ENCODE assay signal across 21 mouse cellular contexts in genomic region chr4:103273021-103273420, GRCm38 (mm10). TPM values are rescaled to one million over a fixed set of nuclear protein-coding genes. Genes with fewer than 3 reads are reported as not detected.
"Had no signal": no experiment of that assay in that cellular context is flagged by ENCODE, and none has a peak within 500 bp of the region (broad histone marks: within the 10 kb centered on the region; RNA-seq: fewer than 3 reads in every experiment).

No protein-coding gene starts in this region.

- H3K4me2 ChIP-seq: limb, embryonic 13.5 days; midbrain, embryonic 11.5 days; midbrain, embryonic 15.5 days; neural tube, embryonic 13.5 days had no signal

- ATAC-seq: midbrain, embryonic 15.5 days had no signal

- DNase-seq: kidney, postnatal 25 days; left cerebral cortex, postnatal 4 days; lung, adult 18-20 months; lung, postnatal 36 days; retina, postnatal 1 day; right cerebral cortex, postnatal 4 days; spleen, adult 18-20 months; thymus, adult 18-20 months; thymus, postnatal 14 days had no signal

- H3K9ac ChIP-seq: limb, embryonic 13.5 days; liver, embryonic 14.5 days; midbrain, embryonic 15.5 days; neural tube, embryonic 13.5 days had no signal

- H3K9me3 ChIP-seq: limb, embryonic 13.5 days; midbrain, embryonic 15.5 days; neural tube, embryonic 13.5 days had no signal

- H3K4me1 ChIP-seq: limb, embryonic 13.5 days; midbrain, embryonic 15.5 days; neural tube, embryonic 13.5 days had no signal

- H3K4me3 ChIP-seq: limb, embryonic 13.5 days; midbrain, embryonic 15.5 days; neural tube, embryonic 13.5 days had no signal

- H3K36me3 ChIP-seq: limb, embryonic 13.5 days; midbrain, embryonic 15.5 days; neural tube, embryonic 13.5 days had no signal

- H3K27ac ChIP-seq: limb, embryonic 13.5 days; liver, embryonic 14.5 days; midbrain, embryonic 15.5 days; neural tube, embryonic 13.5 days had no signal

- H3K27me3 ChIP-seq: limb, embryonic 13.5 days; midbrain, embryonic 15.5 days; neural tube, embryonic 13.5 days had no signal

RNA-seq across cellular contexts. Expression of gene 4921539E11Rik, which starts 17.6 kb away (rescaled TPM):
- total RNA-seq: layer of hippocampus, adult 18-20 months; layer of hippocampus, postnatal 10 days; left cerebral cortex, postnatal 4 days; liver, adult 2 months; megakaryocyte progenitor cell, adult 5-6 weeks had no signal
- polyA plus RNA-seq: kidney, embryonic 16.5 days; limb, embryonic 13.5 days; liver, adult 2 months; liver, embryonic 14.5 days; lung, embryonic 16.5 days; midbrain, embryonic 11.5 days; midbrain, embryonic 15.5 days; neural tube, embryonic 13.5 days; stomach, embryonic 14.5 days had no signal
